Mouse (Mus musculus): ENCODE data around the gene Hexim2.

Hexim2 gene

DNA sequence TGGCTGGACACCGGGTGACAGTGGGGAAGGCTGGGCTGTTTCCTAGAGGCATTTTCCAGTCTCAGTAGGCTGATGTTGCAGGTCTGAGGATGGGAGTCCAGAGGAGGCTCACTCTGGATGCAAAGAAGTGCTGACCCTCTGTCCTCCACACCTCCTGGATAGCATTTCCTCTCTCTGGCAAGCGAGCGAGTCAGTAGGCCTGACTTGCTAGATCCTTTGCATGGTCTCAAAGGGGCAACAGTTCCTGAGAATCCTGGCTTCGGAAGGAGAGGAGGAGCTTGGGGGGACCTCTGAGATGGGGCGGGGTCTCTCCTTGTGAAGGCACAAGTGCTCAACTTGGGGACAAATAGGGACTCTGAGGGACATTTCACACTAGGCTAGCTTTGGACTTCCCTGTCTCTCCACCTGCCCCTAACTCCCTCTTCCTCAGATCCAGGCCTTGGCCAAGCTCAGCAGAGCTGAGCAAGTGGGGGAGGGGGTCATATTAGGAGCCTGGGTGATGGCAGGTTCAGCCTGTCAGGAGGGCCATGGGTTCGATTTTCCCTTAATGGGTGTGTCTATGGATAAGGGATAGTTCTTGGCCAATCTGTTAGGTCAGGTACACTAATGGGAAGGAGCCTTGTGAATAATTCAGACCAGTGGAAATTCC, 40.3 kb downstream of the Hexim2 start:
- DNase-seq (ENCODE audit: low read depth in 2 of 2, low spot score in 2 of 2): no peak

DNA sequence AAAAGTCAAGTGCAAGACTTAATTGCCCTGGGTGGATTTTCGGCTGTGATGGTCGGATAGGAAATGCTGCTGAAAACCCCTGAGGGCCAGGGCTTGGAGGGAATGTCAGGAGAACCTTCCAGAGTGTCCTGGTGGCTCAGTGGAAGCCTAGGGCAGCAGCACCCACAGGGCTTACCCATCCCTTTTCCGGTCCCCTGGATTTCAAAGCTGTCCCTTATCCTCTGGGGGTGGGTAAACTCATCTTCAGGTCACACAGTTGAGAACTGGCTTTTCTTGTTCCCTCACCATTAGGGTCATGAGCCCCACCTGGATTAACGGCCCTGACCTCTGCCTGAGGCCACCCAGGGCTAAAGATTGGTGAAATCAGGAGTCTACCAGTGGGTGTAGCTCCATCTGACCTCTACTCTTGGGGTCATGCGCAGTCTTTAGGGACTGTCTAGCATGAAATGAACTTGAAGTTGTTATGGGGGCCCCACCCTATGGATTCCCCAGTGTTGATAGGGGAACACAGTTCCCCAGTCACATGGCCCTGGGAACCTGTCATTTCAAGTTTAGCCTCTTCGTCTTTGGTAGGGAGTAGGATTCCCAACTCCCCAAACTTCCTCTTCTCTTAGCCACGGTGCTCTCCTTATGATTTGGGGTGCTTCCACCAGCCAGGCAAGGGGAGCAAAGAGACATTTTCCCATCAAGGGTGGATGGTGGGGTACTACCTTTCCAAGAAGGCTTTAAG, 41.0 kb downstream of the Hexim2 start:
- no peak for DNase-seq (ENCODE audit: low read depth in 2 of 2, low spot score in 2 of 2)

DNA sequence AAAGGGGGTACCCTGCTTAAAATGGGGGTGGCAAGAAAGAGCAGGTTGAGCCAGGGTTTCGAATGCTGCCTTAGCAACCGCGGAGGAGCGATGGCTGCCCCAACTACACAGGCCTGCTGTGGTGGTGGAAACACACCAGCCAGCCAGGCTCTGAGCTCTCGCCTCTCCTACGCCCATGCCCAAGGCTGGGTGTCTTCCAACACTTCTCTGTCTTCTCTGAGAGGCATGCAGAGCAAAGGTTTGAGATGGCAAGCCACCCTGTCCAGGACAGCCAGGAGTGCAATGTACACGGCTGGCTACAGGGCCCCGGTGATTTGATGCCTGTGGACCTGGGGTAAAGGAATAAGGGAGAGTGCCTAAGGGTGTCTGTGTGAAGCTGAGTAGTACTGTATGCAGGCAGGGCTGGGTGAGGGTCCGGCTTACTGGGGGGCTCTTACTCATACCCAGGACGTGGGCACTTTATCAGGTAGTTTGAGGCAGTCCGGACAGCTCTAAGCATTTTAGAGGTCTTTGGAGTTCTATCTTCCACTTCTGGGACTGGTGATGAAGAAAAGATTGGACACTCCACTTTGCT, 41.6 kb downstream of the Hexim2 start:
- DNase-seq (ENCODE audit: low read depth in 2 of 2, low spot score in 2 of 2): no peak

DNA sequence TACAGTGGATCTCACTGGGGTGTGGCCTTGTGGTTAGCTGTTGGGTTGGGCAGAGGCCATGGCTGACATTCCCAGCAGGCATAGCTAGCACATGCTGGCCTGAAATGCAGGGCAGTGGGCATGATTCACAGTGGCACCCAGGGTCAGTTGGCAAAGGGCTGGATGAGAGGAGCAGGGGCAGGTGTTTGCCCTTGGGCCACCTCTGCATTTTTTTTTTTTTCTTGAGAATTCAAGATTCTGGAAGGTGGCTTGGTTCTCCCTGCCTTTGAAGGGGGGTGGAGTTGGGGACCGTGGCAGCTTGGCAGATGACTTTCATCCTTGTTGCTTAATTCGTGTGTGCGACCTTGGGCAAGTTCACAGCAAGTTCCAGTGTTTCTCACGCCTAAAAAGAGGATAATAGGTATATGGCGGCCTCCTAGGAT, 42.2 kb downstream of the Hexim2 start:
- DNase-seq (ENCODE audit: low read depth in 2 of 2, low spot score in 2 of 2): no peak

DNA sequence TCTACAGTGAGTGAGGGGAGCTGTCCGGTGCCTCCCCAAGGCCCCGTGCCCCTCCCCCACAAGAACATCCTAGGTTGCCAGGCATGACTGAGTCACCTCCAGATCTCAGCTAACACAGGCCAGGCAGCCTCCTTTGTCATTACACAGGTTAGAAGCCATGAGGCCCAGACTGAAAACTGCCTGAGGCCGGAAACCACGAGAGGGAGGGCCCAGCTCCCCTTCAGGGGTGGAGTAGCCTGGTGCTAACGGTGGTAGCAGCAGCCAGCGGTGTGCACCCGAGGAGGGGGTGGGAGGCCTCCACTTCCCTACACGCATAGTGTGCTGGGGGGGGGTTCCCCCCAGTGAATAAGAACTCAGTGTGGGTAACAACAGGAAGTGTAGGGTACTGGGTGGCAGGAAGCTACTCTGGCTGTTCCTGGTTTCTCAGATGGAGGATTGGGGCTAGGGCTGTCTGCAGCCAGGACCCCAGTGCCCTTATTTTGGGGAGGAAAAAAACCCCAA, 42.7 kb downstream of the Hexim2 start:
- peak; percentile 91 to 92 for DNase-seq (ENCODE audit: low read depth in 2 of 2, low spot score in 2 of 2)

DNA sequence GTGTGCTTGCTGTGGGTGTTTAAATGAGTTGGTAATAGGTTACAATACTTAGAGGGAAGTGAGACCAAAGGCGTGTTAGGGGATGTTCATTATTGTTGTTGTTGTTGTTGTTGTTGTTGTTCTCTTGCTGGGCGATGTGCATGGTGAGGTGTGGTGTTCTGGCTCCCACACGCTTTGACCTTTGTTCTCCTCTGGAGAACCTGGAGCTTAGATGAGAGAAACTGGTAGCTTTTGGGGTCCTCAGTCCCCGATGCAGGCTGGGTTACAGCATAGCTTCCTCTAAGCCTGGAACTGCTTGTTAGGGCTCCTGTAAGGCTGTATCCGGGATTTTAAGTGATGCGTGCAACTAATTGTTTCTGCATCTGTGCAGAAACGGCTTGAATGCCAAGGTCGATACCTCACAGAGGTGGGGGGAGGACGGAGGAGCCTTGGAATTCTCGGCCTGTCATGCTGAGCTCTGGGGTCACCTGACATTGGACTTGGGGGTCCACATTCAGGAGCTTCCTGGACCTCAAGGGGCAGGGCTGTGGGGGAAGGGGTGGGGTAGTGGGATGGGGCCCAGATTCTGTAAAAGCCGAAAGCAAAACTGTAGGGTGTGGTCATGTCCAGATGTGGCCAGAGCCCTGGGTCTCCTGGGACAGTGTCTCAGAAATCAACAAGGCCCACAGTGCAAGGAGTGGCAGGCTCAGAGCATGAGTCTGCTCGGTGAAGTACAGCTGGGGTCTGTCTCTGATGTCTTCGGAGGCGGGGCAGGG, 43.6 kb downstream of the Hexim2 start:
- no peak for DNase-seq (ENCODE audit: low read depth in 2 of 2, low spot score in 2 of 2)

DNA sequence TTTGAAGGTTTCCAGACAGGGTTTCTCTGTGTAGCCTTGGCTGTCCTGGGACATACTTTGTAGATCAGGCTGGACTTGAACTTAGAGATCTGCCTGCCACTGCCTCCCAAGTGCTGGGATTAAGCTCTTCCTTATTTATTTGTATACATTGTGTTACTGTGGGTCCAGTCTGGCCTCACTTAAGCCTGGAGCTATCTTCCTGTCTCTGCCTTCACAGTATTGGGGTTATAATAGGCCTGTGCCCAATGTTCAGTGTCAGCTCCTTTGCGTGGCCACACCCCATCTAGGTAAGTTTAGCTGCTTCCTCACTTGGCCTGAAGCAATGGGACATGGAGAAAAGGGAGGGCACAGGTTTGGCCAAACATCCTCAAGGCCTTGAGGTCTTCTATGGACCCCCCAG, 44.3 kb downstream of the Hexim2 start:
- no peak for DNase-seq (ENCODE audit: low read depth in 2 of 2, low spot score in 2 of 2)

DNA sequence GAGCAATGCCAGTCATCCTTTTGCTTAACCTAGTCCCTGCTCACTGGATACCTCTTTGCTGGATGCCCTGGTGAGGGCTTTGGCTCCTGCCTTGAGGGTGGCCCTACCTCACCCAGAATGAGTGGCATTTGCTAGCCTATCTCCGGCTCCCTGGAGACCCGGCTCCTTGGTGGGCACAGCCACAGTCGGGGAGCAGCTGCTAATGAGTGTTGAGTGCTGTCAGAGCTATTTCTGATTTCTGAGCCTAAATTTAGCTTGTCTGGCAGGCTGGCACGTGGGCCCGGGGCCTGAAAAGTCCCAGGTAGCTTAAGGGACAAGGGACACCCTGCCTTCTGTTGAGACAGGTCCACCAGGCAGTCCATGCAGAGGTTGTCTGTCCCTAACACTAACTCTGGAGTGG, 45.0 kb downstream of the Hexim2 start:
- no peak for DNase-seq (ENCODE audit: low read depth in 2 of 2, low spot score in 2 of 2)

DNA sequence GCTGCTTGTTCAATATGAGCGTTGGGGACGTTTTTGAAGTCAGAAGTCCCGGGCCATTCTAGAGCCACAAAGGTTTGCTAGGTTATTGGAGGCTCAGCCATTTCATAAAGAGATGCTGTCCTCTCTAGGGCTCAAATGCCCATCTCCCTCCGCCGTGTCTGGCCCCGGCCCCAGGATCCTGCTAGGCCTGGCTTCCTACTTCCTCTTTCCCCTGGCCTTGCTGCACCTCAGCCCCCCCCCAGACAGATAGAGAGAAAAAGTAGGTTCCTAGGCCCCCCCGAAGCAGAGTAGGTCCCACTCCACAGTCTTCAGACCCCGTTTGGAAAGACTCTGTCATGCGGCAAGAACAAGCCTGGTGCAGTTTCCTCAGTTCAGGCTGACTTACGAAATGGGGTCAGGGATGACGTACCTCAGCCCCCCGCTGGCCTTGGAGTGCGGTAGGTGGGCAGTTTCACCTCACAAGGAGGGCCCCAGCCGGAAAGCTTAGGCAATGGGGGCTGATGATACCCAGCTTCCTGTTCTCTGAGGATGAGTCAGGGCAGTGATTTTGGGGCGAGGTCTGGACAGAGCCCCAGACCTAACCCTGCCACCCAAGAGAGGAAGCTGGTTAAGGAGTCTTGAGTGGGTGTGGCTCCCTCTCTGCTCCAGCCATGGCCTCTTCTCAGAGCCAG, 45.7 kb downstream of the Hexim2 start:
- DNase-seq (ENCODE audit: low read depth in 2 of 2, low spot score in 2 of 2): peak; percentile 60 to 64

DNA sequence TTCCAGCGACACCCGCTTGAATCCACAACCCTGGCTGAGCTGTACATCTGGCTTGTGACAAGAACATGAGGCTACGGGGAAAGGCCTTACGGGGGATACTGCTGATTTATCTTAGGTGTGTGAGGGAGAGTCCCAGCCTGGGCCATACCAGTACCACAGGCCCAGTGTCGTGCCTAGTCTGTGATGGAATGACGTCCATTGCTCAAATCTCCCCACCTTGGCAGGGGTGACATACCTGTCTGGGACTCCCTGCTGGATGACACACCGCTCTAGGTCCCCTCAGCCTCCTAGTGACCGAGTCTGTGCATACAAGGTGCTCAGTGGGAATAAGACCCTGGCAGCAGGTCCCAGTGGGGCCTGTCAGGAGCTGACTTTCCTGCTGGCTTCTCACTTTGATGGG, 46.5 kb downstream of the Hexim2 start:
- no peak for DNase-seq (ENCODE audit: low read depth in 2 of 2, low spot score in 2 of 2)

DNA sequence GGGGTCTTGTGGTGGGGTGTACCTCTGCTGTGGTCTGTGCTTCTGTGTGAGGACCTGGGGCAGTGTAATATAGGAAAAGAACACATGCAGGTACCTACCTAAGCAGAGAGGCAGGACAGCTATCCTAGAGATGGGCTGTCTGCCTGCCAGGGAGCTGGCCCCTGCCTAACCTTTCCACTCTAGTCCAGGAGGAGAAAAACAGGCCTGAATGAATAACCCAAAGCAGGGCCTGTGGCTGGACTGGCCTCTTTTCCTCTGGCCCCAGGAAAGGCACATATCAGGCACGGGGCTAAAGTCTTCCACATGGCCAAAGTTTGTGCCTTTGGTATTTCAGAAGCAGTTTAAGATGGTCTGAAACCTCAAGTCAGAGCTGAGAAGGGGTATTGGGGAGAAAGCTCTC, 48.2 kb downstream of the Hexim2 start:
- no peak for DNase-seq (ENCODE audit: low read depth in 2 of 2, low spot score in 2 of 2)

DNA sequence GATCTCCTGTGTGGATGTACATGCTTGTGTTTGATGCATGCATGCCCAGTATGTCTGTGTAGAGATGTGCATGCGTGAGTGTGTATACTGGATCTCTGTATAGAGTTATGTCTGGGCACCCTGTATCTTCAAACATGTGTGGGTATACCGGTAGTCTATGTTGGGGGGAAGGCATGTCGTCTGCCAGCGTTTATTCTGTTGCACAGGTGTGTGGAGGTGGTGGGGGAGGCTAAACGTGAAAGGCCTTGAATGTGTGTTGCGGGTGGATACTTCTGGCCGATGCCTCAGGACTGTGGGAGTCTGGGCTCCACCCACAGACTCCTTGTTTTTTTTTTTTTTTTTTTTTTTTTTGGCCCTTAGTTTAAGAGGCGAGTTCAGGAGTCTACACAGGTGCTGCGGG, 49.1 kb downstream of the Hexim2 start:
- no peak for DNase-seq (ENCODE audit: low read depth in 2 of 2, low spot score in 2 of 2)

DNA sequence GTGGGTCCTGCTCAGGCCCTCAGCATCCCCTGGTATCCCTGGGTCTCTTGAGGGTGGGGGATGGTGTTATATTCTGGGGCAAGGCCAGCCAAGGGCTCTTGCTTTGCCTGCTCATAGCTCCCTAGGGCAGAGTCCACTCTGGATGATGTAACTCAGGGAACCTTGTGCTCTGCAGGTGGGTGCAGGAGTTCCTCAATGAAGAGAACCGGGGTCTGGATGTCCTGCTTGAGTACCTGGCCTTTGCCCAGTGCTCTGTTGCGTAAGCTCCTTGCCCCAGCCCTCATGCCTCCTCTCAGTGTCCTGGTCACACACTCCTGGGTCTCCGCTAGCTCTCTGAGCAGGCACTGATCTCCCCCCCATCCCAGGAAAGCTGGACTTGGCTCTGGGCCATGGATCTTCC, 49.7 kb downstream of the Hexim2 start:
- DNase-seq (ENCODE audit: low read depth in 2 of 2, low spot score in 2 of 2): no peak

DNA sequence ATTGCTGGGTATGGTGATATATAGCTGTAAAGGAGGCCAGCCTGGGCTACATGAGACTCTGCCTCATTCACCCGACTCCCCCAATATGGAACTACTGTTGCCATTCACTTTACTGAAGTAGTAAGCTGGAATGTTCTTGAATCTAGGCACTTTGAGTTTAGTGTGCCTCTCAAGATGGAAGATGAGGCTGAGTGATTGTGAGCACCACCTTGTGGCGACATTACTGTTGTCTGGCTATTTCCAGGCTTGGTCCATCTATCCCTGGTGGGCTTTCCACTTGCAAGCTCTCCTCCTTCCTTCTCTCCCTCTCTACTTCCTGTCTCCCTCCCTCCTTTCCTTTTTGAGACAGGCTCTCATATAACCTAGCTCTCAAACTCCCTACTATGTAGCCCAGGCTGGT, 52.7 kb downstream of the Hexim2 start:
- peak in 1 of 2 experiments; percentile 64 for DNase-seq (ENCODE audit: low read depth in 2 of 2, low spot score in 2 of 2)

Data from CD8-positive naive resting alpha-beta T cell, adult 2 months (primary cell).